Mouse (Mus musculus) spleen, adult 2 months (tissue): Measurements from ENCODE around the gene 1700017B05Rik. TPM values are rescaled to one million over a fixed set of nuclear protein-coding genes. Genes with fewer than 3 reads are reported as not detected.

Source experiments
- DNase-seq, 2 experiments: peaks; one replicate each; pipeline versions ENCODE4 v3.0.0 to v3.0.0-alpha.2; 2012 to 2021; ENCODE audit warnings: low spot score in 2 of 2, low read depth in 1 of 2
- H3K27ac ChIP-seq: fragments of 200-500 bp; 2 replicates; pipeline ENCODE4 v1.5.1; 2012; ENCODE audit warnings: low read length, inconsistent platforms; ENCODE audit not compliant: insufficient read depth
- H3K27me3 ChIP-seq: fragments of 200-500 bp; 2 replicates; pipeline ENCODE4 v1.6.1; 2012; ENCODE audit warnings: mild to moderate bottlenecking, moderate library complexity, low read length, inconsistent platforms; ENCODE audit not compliant: control insufficient read depth, insufficient read depth
- H3K36me3 ChIP-seq: fragments of 200-500 bp; 2 replicates; pipeline ENCODE4 v1.6.1; 2012; ENCODE audit warnings: mild to moderate bottlenecking, low read length, inconsistent platforms; ENCODE audit not compliant: control insufficient read depth, insufficient read depth
- H3K4me1 ChIP-seq: fragments of 200-500 bp; 2 replicates; pipeline ENCODE4 v1.6.1; 2011; ENCODE audit warnings: inconsistent platforms; ENCODE audit not compliant: control insufficient read depth, insufficient read depth, insufficient read length
- H3K4me3 ChIP-seq: fragments of 200-500 bp; 2 replicates; pipeline ENCODE4 v1.5.1; 2011; ENCODE audit warnings: mild to moderate bottlenecking, inconsistent platforms; ENCODE audit not compliant: insufficient read depth, insufficient read length; ENCODE audit errors: extremely low read depth
- CTCF ChIP-seq: fragments of 200-500 bp; IDR thresholded peaks from 2 replicates; pipeline ENCODE4 v1.5.1; 2011; ENCODE audit warnings: mild to moderate bottlenecking, inconsistent platforms; ENCODE audit not compliant: insufficient read depth, insufficient read length, insufficient replicate concordance; ENCODE audit errors: extremely low read depth
- POLR2A ChIP-seq: fragments of 200-500 bp; IDR thresholded peaks from 2 replicates; pipeline ENCODE4 v1.6.1; 2011; ENCODE audit warnings: low read depth, low read length, inconsistent platforms
- whole genome bisulfite sequencing: fragments of 180-500 bp; shearing (Covaris S2); methylation state at CpG from one replicate; pipeline ENCODE4 v1.1.7; 2018; 5-methylcytosine and 5-hydroxymethylcytosine counted together
- polyA plus RNA-seq: library from polyadenylated mRNA; depleted of rRNA; stranded (reverse); fragments of >200 nt; gene quantifications from 2 replicates; pipeline ENCODE4 v1.2.3, GENCODE M21; 2012

The 1700017B05Rik gene
- polyA plus RNA-seq, 1 experiment: 20.3 TPM

DNA sequence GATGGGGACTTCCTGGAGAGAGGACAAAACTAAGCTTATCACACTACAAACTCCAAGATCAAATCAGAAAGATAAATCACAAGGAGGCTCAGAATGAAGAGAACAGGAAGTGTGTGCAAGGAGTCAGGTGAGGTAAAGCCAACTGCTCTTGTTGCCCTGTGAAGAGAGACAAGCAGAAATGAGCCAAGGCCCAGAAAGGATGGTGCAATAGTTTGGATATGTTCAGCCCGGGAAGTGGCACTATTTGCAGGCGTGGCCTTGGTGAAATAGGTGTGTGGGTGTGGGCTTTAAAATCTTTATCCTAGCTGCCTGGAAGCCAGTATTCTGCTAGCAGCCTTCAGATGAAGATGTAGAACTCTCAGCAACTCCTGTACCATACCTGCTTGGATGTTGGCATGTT, 38.4 kb upstream of the 1700017B05Rik start:
- Histone ChIP-seq H3K36me3 (no peaks in the 10 kb centered on the region), H3K4me3 (no peak overlapping the region), H3K27me3 (no peaks in the 10 kb centered on the region), H3K27ac (no peak overlapping the region), H3K4me1 (peaks cover 2% of the 10 kb centered on the region)
- 63% methylated on average over 2 of the region's 2 CpGs for WGBS
- TF ChIP-seq CTCF: no peak
- TF ChIP-seq POLR2A: no peak
- DNase-seq: no peak

DNA sequence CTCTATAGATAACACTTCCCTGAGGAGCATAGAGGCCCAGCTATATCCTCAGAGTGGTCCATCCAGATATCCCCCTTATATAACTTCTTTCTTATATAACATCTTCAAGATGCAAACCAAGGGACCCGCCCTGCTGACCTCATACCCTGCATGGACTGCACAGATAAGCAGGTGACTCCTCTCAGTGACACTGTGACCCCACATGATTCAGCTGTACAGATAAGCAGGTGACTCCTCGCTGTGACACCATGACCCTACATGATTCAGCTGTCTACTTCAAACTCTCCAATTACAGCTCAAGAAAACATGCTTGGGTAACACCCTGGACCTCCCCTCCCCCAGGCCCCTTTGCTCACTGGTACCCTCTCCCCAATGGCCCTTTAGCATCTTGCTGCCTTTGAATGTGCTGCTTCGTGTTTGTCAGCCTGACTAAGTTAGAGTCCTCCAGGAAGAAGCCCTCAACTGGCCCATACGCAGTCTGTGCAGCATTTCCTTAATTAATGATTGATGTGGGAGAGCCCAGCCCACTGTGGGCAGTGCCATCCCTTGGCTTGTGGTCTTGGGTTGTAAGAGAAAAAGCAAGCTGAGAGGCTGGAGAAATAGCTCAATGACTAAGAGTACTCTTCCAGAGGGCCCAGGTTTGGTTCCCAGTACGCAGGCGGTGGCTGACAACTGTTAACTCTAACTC, 37.5 kb upstream of the 1700017B05Rik start:
- no peak for TF ChIP-seq CTCF
- no peak for TF ChIP-seq POLR2A

GRCm38 (mm10) chr9:57297938-57298337, 35.5 kb upstream of the 1700017B05Rik start:
- H3K27me3 ChIP-seq: no peaks in the 10 kb centered on the region
- no peaks in the 10 kb centered on the region for H3K36me3 ChIP-seq
- no peak for DNase-seq
- no peak overlapping the region for H3K4me3 ChIP-seq
- no peak overlapping the region for H3K27ac ChIP-seq
- TF ChIP-seq POLR2A (no peak), CTCF (no peak)
- peaks cover 2% of the 10 kb centered on the region for H3K4me1 ChIP-seq
- WGBS: 89% methylated on average over 2 of the region's 2 CpGs

More for the DNA sequence above, 37.5 kb upstream of the 1700017B05Rik start:
- Histone ChIP-seq H3K27ac (no peak overlapping the region; the same call in 1 of the 2 replicates), H3K4me1 (peaks cover 2% of the 10 kb centered on the region), H3K4me3 (no peak overlapping the region), H3K36me3 (no peaks in the 10 kb centered on the region), H3K27me3 (no peaks in the 10 kb centered on the region)
- DNase-seq: no peak
- WGBS: 63% methylated on average over 6 of the region's 6 CpGs

DNA sequence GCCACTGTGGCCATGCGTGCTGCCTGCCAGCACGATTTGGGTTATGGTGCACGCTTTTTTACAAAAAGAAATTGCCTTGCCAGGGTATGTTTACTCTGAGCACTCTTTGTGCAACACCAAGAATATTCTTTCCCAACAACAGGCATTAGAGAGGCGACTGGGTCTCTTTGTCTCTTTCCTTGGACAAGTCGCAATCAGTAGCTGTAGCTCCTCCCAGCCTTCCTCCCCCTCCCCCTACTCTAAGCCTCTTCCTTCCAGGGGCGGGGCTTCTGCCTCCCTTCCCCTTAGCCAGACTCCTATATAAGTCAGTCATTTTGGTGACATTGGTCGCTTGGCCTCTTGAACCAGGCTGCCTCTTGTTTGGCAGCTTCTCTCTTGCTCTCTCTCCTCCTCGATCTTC, 33.9 kb upstream of the 1700017B05Rik start:
- H3K36me3 ChIP-seq: no peaks in the 10 kb centered on the region
- H3K27ac ChIP-seq: no peak overlapping the region
- no peak for TF ChIP-seq CTCF
- no peak for TF ChIP-seq POLR2A
- no peak for DNase-seq
- H3K27me3 ChIP-seq: no peaks in the 10 kb centered on the region
- 81% methylated on average over 8 of the region's 8 CpGs for WGBS
- H3K4me3 ChIP-seq: no peak overlapping the region
- H3K4me1 ChIP-seq: peaks cover 2% of the 10 kb centered on the region

- TF ChIP-seq POLR2A (no peak), CTCF (no peak)
- Histone ChIP-seq H3K4me3 (no peak overlapping the region), H3K4me1 (peaks cover 2% of the 10 kb centered on the region; the same call in 1 of the 2 replicates), H3K36me3 (no peaks in the 10 kb centered on the region), H3K27me3 (no peaks in the 10 kb centered on the region), H3K27ac (no peak overlapping the region)
- WGBS: 84% methylated on average over 3 of the region's 3 CpGs
- no peak for DNase-seq
These were observed 33.3 kb upstream of the 1700017B05Rik start for GRCm38 (mm10) chr9:57295666-57296065.

DNA sequence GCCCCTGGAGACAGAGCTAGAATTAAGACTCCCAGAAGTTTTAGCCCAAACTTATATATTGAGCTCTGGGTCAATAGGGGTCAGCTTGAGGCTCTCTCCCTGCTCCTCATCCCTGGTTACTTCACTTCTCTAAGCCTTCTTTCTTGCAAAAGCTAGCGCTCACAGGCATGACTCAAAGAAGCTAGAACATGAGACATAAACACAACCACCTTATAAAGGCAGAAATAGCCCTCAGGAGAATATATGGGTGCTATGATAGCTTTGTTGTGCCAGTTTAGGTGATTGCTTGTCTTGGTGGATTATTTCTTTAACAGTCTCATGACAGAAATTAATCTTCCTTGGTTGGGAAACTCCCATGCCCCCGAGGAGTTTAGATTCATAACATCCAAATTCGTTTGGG, 32.5 kb upstream of the 1700017B05Rik start:
- H3K4me1 ChIP-seq: no peaks in the 10 kb centered on the region
- no peaks in the 10 kb centered on the region for H3K27me3 ChIP-seq
- no peaks in the 10 kb centered on the region for H3K36me3 ChIP-seq
- WGBS: 80% methylated on average over 3 of the region's 3 CpGs
- no peak overlapping the region for H3K27ac ChIP-seq
- no peak overlapping the region for H3K4me3 ChIP-seq
- no peak for DNase-seq
- TF ChIP-seq CTCF: no peak
- TF ChIP-seq POLR2A: no peak

GRCm38 (mm10) chr9:57287183-57287582, 24.8 kb upstream of the 1700017B05Rik start:
- Histone ChIP-seq H3K27me3 (no peaks in the 10 kb centered on the region), H3K27ac (no peak overlapping the region), H3K4me1 (no peaks in the 10 kb centered on the region; the same call in 1 of the 2 replicates), H3K4me3 (no peak overlapping the region), H3K36me3 (no peaks in the 10 kb centered on the region)
- no peak for DNase-seq
- WGBS: 91% methylated on average over 6 of the region's 6 CpGs
- TF ChIP-seq CTCF: no peak
- no peak for TF ChIP-seq POLR2A
